Mouse (Mus musculus) thymus, postnatal 14 days (tissue): ENCODE data around the gene Srsf1.
A peak's percentile ranks its signal among the peaks of the same experiment; 100 is the strongest.

Experiments used
- DNase-seq: peaks from one replicate; pipeline ENCODE4 v3.0.0; 2021

Srsf1 gene

DNA sequence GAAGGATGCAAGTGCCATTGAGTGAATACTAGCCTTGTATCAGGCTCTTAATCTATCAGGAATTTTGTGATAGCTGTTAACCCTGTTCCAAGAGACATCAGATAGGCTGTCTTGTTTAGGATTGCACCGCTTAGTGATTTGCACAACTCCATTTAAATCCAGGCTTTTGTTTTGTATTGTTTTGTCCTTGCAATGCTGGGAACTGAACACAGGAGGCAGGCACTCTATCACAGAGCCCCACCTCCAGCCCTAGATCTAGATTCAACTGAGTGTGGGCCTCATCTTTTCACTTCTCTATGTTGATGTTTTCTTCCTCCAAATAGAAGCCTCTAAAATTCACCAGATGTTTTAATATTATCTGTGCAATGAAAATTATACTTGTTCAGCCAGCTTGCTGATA is 28.5 kb downstream of the Srsf1 start:
- DNase-seq, result no peak

DNA sequence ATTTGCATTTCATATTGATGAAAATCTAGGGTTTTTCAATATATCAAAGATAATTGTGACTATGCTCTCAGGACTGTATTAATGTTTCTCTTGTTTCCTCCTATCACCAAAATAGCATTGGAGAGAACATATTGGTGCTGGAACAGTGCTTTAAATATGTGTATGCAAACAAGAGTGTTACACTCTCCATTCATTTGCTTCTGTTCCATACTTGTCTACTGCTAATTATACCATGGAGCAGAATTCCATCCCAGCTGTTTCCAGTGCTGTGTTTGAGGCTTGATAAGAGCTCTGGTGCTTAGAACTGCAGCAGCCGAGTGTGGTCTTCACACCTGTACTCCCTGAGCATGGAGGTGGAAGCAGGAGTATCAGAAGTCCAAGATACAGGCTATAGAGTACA is 29.2 kb downstream of the Srsf1 start:
- no peak for DNase-seq

GRCm38 (mm10) chr11:88083699-88084098 is 36.5 kb downstream of the Srsf1 start:
- DNase-seq, result no peak

DNA sequence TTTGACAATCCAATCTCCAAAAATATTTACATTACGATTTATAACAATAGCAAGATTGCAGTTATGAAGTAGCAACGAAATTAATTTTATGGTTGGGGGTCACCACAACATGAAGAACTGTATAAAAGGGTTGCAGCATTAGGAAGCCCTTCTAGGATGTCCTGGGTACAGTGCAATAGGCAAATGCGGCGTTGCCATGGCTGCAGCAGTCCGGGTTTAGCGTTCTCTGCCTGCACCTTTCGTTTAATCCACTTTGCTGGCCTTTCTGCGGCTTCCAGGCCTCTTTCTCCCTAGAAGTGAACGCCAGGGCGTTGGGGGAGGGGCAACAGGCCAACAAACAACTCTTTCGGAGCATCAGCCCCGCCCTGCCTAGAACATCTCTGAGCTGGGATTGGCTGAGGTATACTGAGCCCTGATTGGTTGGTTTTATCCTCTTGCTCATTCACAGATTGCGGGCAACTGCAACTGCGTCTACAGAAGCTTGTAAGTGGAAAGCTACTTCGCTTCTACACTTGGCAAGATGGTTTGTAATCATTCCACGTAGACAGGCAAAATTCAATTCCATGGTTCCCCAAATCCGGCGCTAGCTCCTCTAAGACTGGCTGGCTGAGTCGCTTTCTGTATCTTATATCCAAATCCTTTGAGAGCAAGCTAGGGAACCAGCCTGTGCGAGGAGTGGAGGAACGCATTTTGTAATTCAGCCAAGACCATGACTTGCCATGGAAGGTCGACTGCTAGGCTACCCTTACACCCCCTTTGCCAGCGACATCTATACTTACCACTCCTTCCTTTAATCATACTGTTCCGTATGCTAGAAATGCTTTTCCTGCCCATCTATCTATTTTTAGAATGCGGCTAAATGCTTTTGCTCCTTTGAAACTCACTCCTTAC is 39.8 kb downstream of the Srsf1 start:
- DNase-seq, result peak; percentile 86

DNA sequence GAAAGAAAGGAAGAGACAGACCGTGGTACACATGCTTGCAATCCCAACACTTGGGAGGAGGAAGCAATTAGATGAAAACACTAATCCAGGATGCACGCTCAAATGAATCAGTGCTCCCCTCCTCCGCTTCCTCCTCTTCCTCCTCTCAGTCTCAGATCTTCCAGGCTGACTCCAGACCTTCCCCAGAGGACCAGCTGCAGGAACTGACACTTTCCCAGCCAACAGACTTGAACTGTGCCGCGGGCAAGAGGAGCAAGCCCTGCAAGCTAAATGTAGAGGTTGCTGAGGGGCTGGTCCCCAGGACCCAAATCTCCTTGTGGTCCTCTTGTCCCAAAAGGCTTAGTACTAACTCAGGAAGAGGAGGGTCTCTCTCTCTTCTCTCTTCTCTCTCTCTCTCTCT is 42.0 kb downstream of the Srsf1 start:
- no peak for DNase-seq

DNA sequence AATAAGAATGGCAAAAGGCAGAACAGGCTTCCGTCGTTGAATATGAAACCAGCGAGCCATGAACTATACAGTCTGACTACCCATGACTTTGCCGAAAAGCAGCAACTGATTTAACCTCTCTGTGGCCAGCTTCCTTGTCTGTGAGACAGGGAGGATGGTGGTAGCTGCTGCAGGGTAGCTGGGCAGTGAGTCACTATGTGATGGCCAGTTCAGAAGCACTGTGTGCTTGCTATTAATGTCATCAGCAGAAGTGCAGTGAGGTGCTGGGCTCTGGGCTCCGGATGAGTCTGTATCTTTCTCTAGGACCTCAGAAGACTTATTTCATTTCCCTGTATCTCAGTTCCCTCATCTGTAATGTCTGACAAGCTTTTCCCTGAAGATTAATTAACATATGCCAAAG is 43.1 kb downstream of the Srsf1 start:
- DNase-seq, result no peak

- DNase-seq, result peak; percentile 60
Observed at GRCm38 (mm10) chr11:88091949-88092348, 44.8 kb downstream of the Srsf1 start.

DNA sequence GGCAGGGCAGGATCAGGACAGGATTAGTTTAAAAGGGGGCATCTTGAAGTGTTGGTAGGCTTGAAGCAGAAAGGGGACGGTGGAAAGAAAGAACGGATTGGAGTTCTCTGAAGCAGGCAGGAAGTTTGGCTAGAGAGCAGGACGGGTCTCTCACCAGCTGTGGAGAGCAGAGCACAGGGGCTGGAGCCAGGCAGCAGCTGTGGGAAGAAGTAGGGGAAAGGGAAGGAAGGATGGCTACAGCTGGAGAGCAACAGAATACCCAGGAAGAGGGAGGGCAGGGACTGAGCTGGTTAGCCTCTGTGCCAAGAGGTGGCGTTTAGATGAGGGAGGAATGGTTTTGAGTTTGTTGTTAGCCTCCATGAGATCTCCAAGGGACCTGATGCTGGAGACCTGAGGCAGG is 50.0 kb downstream of the Srsf1 start:
- DNase-seq, result no peak

GRCm38 (mm10) chr11:88098021-88098729 is 51.0 kb downstream of the Srsf1 start, which contains the start of gene Cuedc1:
Gene Cuedc1, plus strand, starts transcription at chr11:88098058.
- no peak for DNase-seq

DNA sequence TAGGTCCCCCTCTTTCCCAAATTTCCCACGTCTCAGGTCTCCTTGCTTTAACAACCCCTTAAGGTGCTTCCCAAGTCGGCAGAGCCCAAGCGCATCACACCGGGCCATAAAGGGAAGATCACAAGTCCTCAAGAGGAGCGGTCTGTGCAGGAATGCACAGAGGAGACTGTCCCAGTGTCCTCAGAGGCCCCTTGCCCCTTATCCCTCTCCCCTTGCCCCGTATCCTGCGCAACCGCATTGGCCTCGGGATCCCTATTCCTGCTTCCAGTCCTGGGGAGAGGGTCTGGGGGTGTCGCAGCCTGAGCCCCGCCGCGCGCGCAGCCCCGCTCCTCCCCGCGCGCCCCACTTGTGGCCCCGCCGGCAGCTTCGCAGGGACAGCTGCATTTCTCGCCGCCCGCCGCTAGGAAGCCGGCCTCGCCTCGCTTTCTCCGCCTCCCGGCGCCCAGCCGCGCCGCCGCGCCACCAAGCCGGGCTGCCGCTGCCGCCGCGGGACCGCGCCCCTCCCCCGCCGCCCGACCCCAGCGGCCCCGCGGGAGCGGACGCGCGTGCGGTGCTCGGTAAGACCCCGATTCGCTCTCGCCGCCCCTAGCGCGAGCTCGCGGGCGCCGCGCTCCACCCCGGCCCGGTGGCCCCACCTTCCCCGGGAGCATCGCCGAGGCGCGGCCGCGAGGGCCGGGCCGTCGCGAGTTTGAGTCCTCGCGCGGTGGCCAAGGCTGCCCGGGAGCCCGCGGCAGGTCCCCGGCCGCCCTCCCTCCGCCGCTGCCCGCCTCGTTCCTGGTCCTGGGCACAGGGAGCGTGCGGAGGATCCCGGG is 51.8 kb downstream of the Srsf1 start:
- DNase-seq, result peak; percentile 87

DNA sequence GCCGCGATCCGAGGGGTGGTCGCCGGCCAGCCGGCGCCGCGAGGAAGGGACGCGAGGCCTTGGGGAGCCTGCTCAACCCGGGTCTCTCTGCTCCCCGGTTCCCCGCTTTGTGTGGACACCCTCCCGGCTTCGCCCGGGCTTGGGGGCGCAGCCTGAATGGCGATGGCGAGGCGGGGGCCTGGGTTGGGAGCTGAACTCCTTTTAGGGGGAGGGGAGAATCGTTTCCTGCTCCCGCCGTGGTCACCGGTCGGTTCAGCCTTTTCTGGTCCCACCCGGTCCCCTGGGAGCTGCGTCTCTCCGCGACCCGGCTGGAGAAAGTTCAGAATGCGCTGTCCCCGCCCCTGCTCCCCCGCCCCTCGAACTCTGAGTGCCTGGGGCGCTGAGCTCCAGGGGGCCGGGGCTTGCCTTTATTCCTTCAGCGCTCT is 52.4 kb downstream of the Srsf1 start:
- peak; percentile 67 for DNase-seq

DNA sequence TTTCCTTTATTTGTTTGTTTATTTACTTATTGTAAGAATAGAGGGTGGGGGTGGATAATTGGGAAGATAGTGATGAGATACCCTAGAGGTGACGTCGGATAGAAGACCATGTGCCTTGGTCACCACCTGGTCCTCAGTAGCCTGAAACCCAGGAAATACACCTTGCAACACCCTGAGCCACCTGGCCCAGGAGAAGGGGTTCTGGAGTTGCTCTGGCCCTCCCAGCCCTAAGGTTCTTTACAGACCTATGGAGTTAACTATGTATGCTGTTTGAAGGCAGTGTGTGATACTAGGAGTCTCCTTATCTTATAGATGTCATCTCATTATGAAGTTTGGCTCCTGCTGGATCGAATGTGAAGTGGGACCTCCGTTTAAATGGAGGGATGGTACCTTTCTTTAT is 53.0 kb downstream of the Srsf1 start:
- no peak for DNase-seq
